Mouse (Mus musculus) ovary, postnatal 10 days (tissue): ENCODE data around the gene Synj1.

Experiments used
- DNase-seq: peaks from one replicate; pipeline ENCODE4 v3.0.0; 2022; ENCODE audit warnings: low spot score

Gene Synj1

GRCm38 (mm10) chr16:91011021-91011683 is at the start of gene Synj1:
Gene Synj1 (minus strand): TSS chr16:91011308.
- DNase-seq, result peak; percentile 77

GRCm38 (mm10) chr16:91057741-91058140 is 46.6 kb upstream of the Synj1 start:
- DNase-seq, result no peak

- DNase-seq, result no peak
Observed at GRCm38 (mm10) chr16:91057261-91057660, 46.2 kb upstream of the Synj1 start.

GRCm38 (mm10) chr16:91056043-91056821 is 45.1 kb upstream of the Synj1 start:
- no peak for DNase-seq

GRCm38 (mm10) chr16:91055150-91055549 is 44.0 kb upstream of the Synj1 start:
- no peak for DNase-seq

GRCm38 (mm10) chr16:91053599-91053998 is 42.5 kb upstream of the Synj1 start:
- no peak for DNase-seq

GRCm38 (mm10) chr16:91045511-91045910 is 34.4 kb upstream of the Synj1 start:
- DNase-seq, result no peak

- peak; percentile 98 for DNase-seq
Observed at GRCm38 (mm10) chr16:91044270-91045182, 33.4 kb upstream of the Synj1 start, which contains the start of gene Paxbp1. Gene Paxbp1 (minus strand): TSS chr16:91044543.

GRCm38 (mm10) chr16:91043461-91044248 is 32.5 kb upstream of the Synj1 start:
- peak; percentile 28 for DNase-seq

GRCm38 (mm10) chr16:91042640-91043039 is 31.5 kb upstream of the Synj1 start:
- DNase-seq, result no peak

GRCm38 (mm10) chr16:91035866-91036265 is 24.8 kb upstream of the Synj1 start:
- DNase-seq, result no peak

GRCm38 (mm10) chr16:91030751-91031150 is 19.6 kb upstream of the Synj1 start:
- no peak for DNase-seq

GRCm38 (mm10) chr16:91029901-91030300 is 18.8 kb upstream of the Synj1 start:
- DNase-seq, result no peak

- no peak for DNase-seq
Observed at GRCm38 (mm10) chr16:91029161-91029743, 18.1 kb upstream of the Synj1 start.

- no peak for DNase-seq
Observed at GRCm38 (mm10) chr16:91026290-91026689, 15.2 kb upstream of the Synj1 start.

GRCm38 (mm10) chr16:91023384-91023783 is 12.3 kb upstream of the Synj1 start:
- DNase-seq, result no peak

- no peak for DNase-seq
Observed at GRCm38 (mm10) chr16:91020842-91021483, 9.9 kb upstream of the Synj1 start.

- DNase-seq, result no peak
Observed at GRCm38 (mm10) chr16:91019476-91019875, 8.4 kb upstream of the Synj1 start.

- DNase-seq, result no peak
Observed at GRCm38 (mm10) chr16:91015761-91016160, 4.7 kb upstream of the Synj1 start.

GRCm38 (mm10) chr16:91011847-91012246 is 739 bp upstream of the Synj1 start:
- DNase-seq, result no peak

GRCm38 (mm10) chr16:91010581-91011020 is 507 bp downstream of the Synj1 start:
- peak; percentile 26 for DNase-seq
